Mouse (Mus musculus) adrenal gland, postnatal 4 days (tissue): ENCODE results near the gene Ick. TPM values are rescaled to one million over a fixed set of nuclear protein-coding genes. Genes with fewer than 3 reads are reported as not detected.
"Not testable (repeated sequence)": the region's sequence is repeated elsewhere in the genome, so short reads cannot be mapped to it uniquely, and the experiment has no call there.

Experiments
- DNase-seq, 2 experiments: peaks; one replicate each; pipeline ENCODE4 v3.0.0; 2021 to 2022; ENCODE audit warnings: low spot score in 2 of 2, mixed read lengths in 2 of 2
- long read RNA-seq, 2 experiments: library from polyadenylated mRNA; stranded (forward); transcript quantifications; one replicate each; pipeline ENCODE4 v2.0.0; 2021
- total RNA-seq, 2 experiments: library from RNA; stranded (reverse); gene quantifications; 2 replicates each; pipeline ENCODE4 v1.2.3; 2021

The Ick gene
- total RNA-seq = 10 to 100 TPM; 35.6 to 36.1 TPM
- long read RNA-seq, experiment 1, full-length matches to known transcripts = 18 of 22 reads
- long read RNA-seq, experiment 1, partial matches to known transcripts = 2 of 22 reads
- long read RNA-seq, experiment 1, other reads (novel, unspliced or antisense) = 2 of 22 reads
- long read RNA-seq, experiment 2, full-length matches to known transcripts = 19 of 32 reads
- long read RNA-seq, experiment 2, partial matches to known transcripts = 7 of 32 reads
- long read RNA-seq, experiment 2, other reads (novel, unspliced or antisense) = 6 of 32 reads

- peak; percentile 49 to 72 for DNase-seq
Measured at GRCm38 (mm10) chr9:78108796-78109239, at the start of gene Ick, which contains the start of gene Fbxo9. Gene Ick, plus strand, starts transcription at chr9:78109192. Gene Fbxo9, minus strand, starts transcription at chr9:78109065.

DNA sequence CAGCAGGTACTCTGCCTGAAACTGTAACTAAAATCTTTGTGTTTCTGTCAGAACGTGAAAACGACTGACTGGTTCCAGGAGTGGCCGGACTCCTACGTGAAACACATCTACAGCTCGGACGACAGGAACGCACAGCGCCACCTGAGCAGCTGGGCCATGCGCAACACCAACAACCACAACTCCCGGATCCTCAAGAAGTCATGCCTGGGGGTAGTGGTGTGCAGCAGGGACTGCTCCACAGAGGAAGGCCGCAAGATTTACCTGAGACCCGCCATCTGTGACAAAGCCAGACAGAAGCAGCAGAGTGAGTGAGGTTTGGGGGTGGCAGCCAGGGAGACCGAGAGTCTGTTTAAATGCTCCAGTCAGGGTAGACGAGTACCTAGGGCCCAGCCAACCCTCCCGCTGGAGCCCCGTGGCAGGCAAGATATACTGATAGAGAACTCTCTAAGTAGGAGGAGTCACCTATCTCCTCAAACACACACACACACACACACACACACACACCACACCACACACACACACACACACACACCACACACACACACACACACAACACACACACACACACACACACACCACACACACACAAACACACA lies 49.4 kb upstream of the Ick start:
- DNase-seq = no peak

DNA sequence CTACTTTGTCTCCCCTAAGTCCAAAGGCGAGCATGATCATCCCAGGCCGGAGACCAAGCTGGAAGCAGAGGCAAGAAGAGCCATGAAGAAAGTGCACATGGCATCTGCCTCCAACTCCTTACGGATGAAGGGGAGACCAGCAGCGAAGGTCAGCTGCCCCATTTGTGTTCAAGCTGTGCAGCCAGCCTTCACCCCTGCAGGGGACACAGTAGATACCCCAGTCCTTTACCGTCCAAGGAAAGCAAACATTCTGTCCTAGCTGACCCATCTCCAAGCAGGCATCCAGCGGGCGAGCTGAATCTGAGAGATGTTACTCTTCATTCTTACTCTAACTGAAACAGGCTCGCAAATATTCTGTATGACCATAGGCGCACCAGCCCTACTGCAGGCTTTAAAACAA lies 46.6 kb upstream of the Ick start:
- no peak for DNase-seq

GRCm38 (mm10) chr9:78064121-78064520 lies 44.9 kb upstream of the Ick start:
- DNase-seq = no peak

DNA sequence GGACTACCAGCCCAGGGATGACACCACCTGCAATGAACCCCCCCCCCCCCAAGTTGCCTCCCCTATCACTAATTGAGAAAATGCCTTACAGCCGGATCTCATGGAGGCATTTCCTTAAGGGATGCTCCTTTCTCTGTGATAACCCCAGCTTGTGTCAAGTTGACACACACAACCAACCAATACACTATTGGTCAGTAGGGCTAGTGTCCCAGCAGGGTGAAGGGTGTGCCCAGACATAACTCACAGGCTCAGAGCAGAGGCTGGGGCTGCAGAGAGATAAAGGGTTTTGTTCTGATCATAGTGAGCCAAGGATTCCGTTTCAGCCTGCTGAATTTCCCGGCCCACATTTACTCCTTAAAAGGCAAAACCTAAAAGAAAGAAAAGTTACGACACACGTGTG lies 38.5 kb upstream of the Ick start:
- no peak for DNase-seq

GRCm38 (mm10) chr9:78071626-78072025 lies 37.4 kb upstream of the Ick start:
- no peak for DNase-seq

- DNase-seq = not testable (repeated sequence)
Measured at GRCm38 (mm10) chr9:78073291-78073690, 35.7 kb upstream of the Ick start.

DNA sequence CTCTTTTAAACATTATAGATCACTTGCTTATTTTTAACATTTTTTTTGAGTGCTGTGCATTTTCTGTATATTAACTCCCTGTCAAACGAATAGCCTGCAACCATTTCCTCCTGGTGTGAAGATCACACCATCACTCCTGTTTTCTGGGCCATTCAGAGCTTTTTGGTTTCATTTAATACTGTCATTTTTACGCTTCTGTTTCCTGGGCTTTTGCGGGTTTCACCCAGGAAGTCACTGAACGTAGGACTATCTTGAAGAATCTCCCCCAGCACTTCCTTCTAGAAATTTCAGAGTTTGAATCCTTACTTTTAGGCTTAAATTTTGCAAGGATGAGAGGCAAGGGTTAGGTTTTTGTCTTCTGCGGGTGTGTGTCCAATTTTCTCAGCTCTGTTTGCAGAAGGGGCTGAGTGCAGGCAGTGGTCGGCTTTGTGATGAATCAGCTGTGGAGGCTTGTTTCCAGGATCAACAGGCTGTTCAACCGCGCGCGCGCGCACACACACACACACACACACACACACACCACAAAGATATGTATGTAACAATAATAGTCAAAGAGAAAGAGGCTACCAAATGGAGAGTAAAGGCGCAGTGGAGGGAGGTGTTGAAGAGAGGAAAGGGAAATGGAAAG lies 35.2 kb upstream of the Ick start:
- no peak for DNase-seq

GRCm38 (mm10) chr9:78075256-78075655 lies 33.7 kb upstream of the Ick start:
- no peak for DNase-seq

GRCm38 (mm10) chr9:78078240-78078639 lies 30.8 kb upstream of the Ick start:
- no peak for DNase-seq

- DNase-seq = no peak
Measured at GRCm38 (mm10) chr9:78081835-78082234, 27.2 kb upstream of the Ick start.

DNA sequence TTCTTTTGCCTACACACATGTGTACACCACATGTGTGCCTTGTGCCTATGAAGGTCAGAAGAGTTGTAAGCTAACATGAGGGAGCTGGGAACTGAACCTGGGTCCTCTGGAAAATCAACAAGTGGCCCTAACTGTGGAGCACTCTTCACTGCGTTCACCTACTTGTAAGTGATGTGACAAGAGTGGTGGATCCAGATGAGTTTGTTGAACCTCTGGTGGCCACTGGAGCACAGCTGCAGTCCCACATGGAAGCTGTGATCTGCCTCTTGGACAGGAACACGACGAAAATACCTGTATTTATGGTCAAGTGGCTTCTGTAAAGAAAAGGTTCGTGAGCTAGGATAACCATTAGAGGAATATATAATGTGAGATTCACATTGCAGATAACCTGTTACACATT lies 24.7 kb upstream of the Ick start:
- DNase-seq = no peak

GRCm38 (mm10) chr9:78085722-78086287 lies 23.2 kb upstream of the Ick start:
- DNase-seq = no peak

- no peak for DNase-seq
Measured at GRCm38 (mm10) chr9:78087751-78088150, 21.2 kb upstream of the Ick start.

- DNase-seq = no peak
Measured at GRCm38 (mm10) chr9:78088521-78088920, 20.5 kb upstream of the Ick start.

- DNase-seq = no peak
Measured at GRCm38 (mm10) chr9:78088971-78089370, 20.0 kb upstream of the Ick start.

DNA sequence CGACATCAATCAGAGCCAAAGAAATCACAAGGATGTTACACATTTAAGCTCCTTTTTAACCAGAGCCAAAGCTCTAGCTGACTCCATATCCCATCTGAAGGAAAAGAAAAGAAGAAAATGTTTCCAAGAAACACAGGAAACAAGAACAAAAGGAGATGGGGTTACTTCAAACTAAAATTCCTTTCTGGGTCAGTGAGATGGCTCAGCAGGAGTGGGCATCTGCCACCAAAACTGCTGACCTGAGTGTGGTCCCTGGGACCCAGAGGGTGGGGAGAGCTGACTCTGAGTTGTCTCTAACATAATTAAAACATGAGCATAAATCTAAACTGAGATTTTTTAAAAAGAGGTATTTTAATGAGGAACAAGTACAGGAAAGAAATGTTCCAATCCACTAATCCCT lies 19.1 kb upstream of the Ick start:
- no peak for DNase-seq

DNA sequence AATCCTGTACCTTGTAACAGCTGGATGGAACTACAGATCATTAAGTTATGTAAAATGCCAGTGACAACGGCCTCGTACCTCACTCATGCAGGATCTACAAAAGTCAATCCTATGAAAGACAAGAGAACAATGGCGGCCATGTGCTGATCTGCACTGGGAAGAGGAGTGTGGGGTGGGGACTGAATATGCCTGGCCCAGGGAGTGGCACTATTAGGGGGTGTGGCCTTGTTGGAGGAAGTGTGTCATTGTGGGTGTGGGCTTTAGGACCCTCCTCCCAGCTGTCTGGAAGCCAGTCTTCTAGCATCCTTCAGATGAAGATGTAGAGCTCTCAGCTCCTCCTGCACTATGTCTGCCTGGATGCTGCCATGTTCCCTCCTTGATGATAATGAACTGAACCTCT lies 18.4 kb upstream of the Ick start:
- DNase-seq = no peak

GRCm38 (mm10) chr9:78095686-78096085 lies 13.3 kb upstream of the Ick start:
- DNase-seq = no peak

- DNase-seq = no peak
Measured at GRCm38 (mm10) chr9:78096376-78096775, 12.6 kb upstream of the Ick start.

DNA sequence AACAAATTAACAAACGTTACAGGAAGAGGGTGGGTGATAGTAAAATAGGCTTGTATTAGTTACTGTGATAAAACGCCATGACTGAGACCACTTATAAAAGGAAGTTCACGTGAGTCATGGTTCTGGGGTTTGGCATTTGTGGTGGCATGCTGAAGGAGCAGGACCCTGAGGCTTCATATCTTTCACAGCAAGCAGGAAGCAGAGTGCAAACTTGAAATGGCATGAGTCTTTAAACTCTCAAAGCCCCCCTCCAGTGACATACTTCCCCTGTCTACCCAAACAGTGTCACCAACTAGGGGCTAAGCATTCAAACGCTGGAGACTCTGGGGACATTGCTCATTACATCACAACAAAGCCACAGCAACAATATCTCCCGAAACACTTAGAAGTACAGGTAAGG lies 8.0 kb upstream of the Ick start:
- no peak for DNase-seq

DNA sequence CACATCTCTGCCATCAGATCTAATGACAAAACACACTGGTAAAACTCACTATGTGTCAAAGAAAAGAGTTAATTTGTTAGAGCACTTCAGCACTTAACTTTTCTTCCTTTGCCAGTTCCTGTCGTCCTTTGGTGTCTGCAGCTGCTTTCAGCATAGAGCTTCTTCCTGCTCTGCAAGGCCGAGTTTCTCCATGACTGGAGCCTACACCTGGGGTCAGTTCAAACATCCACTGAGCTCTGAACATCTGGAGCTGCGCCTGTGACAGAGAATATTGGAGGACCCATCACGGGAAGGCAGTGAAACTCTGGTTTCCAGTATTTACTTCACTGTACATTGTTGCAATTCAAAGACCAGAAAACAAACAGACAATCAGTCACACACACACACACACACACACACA lies 7.6 kb upstream of the Ick start:
- no peak for DNase-seq
